Mouse (Mus musculus) layer of hippocampus, adult 9-10 months (tissue): Measurements from ENCODE around the gene Kcp.

Experiments used
- DNase-seq: peaks from one replicate; pipeline ENCODE4 v3.0.0; 2022; ENCODE audit warnings: low spot score

The Kcp gene

GRCm38 (mm10) chr6:29463388-29463787, 44.4 kb downstream of the Kcp start:
- DNase-seq: no peak

- no peak for DNase-seq
These were observed 46.2 kb downstream of the Kcp start for GRCm38 (mm10) chr6:29461502-29461901.

GRCm38 (mm10) chr6:29450667-29451066, 57.1 kb downstream of the Kcp start:
- DNase-seq: no peak

DNA sequence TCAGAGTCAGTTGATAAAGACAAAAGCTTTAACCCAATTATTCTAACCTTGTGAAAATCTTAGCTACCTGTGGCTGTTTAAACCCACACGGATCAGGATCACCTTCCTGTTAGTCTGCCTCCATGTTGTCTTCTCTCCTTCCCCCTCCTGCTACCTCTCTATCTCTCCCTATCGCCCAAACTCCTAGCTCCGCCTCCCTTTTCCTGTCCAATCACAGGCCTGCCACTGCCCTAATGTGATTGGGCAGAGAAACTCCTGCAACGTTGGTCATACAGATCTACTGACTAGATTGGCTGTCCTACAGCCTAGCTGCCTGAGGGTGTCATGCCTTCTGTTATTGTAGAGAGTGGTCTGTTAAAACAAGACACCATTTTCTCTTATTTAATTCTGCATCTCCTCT, 57.9 kb downstream of the Kcp start:
- no peak for DNase-seq

- DNase-seq: no peak
These were observed 62.4 kb downstream of the Kcp start for GRCm38 (mm10) chr6:29445354-29445753.

DNA sequence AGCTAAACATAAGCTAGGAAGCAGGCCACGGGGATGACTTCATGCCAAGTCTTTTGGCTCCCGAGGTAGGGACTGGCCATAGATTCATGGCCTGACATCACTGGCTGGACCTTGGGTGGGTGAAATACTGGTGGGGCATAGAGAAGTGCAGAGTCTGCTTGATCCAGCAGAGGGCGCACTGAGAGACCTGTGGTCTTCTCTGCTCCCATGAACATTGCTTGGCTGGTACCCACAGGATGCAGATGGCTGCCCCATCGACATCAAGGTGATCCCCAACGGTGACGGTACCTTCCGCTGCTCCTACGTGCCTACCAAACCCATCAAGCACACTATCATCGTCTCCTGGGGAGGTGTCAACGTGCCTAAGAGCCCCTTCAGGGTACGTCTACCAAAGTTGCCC, 63.0 kb downstream of the Kcp start:
- no peak for DNase-seq

GRCm38 (mm10) chr6:29439789-29440188, 68.0 kb downstream of the Kcp start:
- no peak for DNase-seq

GRCm38 (mm10) chr6:29439251-29439650, 68.5 kb downstream of the Kcp start:
- DNase-seq: no peak

DNA sequence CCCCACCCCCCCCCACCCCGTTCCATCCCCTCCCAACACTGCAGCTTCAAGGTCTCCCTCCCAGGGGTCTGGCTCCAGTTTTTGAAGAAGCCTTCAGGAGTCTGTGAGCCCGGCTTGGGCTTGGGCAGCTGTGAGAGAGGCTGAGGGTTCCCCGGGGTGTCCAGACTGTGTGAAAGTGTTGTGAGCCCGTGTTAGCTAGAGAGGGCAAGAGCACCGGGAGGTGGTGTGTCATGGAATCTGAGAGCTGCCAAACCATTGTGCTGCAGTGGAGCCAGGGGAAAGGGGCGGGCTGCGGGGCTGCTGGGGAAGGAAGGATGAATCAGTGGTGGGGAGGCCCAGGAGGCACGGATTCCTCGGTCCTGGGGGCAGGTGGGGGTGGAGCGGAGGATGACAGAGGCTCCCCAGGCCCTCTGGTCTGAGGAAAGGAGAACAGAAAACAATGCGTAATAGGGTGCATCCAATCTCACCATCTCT, 71.3 kb downstream of the Kcp start:
- DNase-seq: no peak

DNA sequence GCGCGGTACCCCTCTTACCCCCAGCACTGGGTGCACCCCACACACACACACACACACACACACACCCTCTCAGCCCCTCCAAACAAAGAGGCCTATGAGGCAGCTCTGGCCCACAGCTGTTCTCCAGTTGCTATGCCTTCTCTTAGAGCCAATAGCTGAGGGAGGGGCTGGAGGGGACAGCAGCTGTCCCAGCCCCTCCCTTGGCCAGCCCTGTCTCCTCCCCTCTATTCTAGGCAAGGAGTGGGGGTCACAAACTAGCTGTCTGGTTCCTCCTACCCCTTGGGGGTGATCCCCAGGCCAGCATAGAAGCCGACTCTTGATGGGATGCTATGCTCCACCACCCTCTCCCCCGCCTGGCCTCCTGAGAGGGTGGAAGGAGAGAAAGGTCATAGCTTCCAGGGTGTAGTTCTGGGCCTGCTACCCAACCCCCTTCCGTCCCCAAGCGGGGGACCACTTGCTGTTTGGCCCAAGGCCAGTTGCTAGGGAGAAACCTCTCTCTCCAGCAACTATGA, 71.8 kb downstream of the Kcp start:
- no peak for DNase-seq

DNA sequence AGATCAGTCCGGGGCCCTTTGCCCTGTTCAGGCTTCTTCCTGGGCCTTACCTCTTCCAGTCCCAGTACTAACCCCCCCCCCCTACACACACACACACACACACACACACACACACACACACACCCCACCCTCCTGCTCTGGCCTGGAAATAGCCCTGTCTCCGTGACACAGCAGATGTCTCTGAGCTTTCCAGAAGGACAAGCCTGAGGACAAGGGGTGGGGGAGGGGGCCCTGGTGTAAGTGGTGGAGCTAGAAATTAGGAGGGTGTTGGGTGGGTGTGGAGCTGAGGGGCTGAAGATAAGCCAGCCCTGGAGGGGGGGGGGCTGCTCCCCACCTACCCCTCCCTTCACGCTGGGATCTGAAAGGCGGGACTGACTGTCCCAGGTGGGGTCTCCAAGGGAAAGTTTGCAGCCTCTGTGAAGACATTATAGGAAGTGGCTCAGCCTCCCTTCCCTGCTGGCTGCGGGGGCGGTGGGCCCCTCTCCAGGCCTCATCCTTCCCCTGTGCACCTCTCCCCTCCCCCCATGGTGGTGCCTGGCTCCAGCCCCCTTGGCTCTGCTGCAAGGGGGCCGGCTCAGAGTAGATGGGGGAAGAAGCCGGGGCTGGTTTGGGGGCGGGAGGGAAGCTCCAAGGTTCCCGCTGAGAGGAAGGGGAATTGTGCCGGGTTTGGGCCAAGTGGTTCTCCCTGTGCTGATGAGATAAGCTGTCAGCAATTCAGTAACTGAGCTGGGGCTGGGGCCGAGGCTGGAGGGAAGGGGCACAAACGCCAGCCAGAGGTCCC, 72.7 kb downstream of the Kcp start:
- no peak for DNase-seq

DNA sequence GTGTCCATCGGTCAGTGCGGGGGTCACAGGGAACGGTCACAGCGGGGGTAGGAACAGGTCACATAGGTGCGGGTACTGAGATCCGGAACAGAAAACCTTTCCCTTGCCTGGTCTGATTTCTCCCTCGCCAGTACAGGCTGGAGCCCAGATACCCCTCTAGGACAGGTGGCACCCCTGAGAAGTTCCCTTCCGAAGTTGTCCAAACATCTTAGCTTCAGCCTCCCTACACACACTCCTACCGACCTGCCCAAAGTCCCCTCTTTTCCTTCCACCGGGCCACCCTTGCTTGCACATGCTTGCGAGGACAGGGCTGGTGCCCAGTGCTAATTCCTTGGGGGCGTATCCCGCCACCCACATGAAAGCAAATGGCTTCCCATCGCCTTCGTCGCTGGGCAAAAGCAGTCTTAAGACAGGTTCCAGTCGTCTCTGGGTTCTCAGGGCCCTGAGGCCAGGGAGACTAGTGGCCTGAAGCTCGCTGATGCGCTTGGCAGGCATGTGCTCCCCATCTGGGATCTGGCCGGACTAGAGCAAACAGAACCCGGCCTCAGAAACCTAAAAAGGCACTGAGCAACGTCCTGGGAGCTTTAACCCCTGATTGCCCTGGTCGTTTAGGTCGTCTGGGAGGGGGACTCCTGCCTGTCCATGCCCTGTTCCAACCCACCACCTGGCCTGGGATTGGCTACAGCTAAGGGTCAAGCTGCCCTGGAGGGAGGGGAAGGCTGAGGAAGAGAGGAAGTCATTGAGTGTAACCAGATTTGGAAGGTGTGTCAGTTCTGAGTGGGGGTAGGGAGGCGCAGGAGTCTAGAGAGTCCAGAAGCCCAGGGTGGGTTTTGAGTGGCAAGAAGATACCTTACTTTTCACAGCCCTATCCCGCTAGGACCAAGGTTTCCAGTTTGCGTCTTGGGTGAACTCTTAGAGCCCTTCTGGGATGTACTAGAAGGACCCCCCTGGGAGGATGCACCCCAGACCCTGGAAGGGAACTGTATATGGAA, 73.7 kb downstream of the Kcp start:
- no peak for DNase-seq

GRCm38 (mm10) chr6:29433038-29433803, 74.5 kb downstream of the Kcp start, which contains the start of gene Flnc:
Flnc (plus strand) TSS chr6:29433256.
- no peak for DNase-seq

GRCm38 (mm10) chr6:29432676-29433037, 75.1 kb downstream of the Kcp start:
- DNase-seq: no peak

GRCm38 (mm10) chr6:29432156-29432555, 75.6 kb downstream of the Kcp start:
- no peak for DNase-seq

DNA sequence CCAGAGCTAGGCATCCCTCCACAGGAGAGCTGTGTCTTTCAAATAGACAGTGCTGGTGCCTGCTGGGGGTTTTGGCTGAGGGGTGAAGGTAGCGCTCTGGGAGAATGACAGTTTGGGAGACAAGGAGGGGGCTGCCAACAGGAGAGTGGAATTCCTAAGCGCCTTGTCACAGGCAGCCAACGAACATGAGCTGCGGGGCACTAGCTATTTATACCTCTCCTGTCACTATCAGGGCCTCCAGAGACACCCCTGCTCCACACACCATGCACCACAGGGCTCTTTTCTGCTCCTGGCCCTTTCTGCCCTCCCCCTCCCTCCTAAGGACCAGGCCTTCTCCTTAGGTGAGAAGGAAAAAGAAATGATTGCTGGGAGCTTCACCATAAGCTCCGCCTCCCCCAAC, 76.3 kb downstream of the Kcp start:
- no peak for DNase-seq

- no peak for DNase-seq
These were observed 76.9 kb downstream of the Kcp start for GRCm38 (mm10) chr6:29430681-29431420.

- no peak for DNase-seq
These were observed 79.6 kb downstream of the Kcp start for GRCm38 (mm10) chr6:29428171-29428570.

DNA sequence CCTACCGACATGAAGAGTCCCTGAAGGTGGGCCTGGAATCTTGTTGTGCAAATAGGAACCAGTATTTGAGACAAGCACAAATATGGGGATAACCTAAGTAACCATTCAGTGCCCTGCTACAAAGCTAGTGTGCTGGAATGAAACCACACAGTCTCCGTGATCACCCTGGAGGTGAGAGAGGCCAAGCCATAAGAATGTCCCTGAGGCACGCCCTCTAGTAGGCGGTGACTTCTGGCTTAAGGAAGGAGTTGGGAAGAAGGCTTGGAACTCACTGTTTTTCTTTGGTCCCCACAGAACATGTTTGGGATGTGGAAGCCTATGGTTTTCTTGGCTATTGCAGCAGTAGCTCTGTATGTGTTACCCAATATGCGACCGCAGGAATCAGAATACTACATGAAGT, 81.4 kb downstream of the Kcp start:
- no peak for DNase-seq

DNA sequence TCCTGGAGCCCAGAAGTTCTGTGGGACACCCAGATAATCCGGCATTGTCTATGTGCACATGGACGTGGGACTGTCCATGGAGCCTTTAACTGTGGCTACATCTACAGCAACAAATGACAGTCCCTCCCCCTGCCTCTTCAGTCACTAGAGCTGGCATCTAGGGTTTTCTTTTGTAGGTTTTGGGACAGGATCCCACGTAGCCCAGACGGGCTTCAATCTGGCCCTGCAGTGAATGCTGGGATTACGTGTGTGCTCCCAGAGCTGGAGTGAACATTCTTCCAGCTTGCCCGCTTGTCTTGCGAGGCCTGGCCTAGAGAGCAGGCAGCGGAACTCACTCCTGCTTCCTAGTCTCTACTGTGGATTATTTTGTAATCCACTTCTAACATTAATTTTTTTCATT, 82.6 kb downstream of the Kcp start:
- no peak for DNase-seq
